Mouse (Mus musculus) neural tube, embryonic 14.5 days (tissue): Measurements from ENCODE around the gene Serpina1e. TPM values are rescaled to one million over a fixed set of nuclear protein-coding genes. Genes with fewer than 3 reads are reported as not detected.
"Not testable (repeated sequence)": the region's sequence is repeated elsewhere in the genome, so short reads cannot be mapped to it uniquely, and the experiment has no call there.

Source experiments
- ATAC-seq: fragments of 200-750 bp; cut with Nextera tagmentation; 2 replicates; pipeline ENCODE4 v1.8.0; 2017; ENCODE audit warnings: low read depth, mild to moderate bottlenecking, moderate TSS enrichment, moderate library complexity
- H3K27ac ChIP-seq: fragments of 300-500 bp; sonication (generic); 2 replicates; pipeline ENCODE4 v1.5.1; 2014; ENCODE audit warnings: low read depth, mild to moderate bottlenecking, control low read depth, low read length, moderate library complexity, mixed read lengths
- H3K27me3 ChIP-seq: fragments of 300-500 bp; sonication (generic); 2 replicates; pipeline ENCODE4 v1.6.1; 2014; ENCODE audit warnings: low read length; ENCODE audit not compliant: control insufficient read depth, insufficient read depth
- H3K36me3 ChIP-seq: fragments of 300-500 bp; sonication (generic); 2 replicates; pipeline ENCODE4 v1.6.1; 2014; ENCODE audit warnings: low read length, mixed read lengths; ENCODE audit not compliant: control insufficient read depth, insufficient read depth
- H3K4me1 ChIP-seq: fragments of 300-500 bp; sonication (generic); 2 replicates; pipeline ENCODE4 v1.6.1; 2014; ENCODE audit warnings: low read length; ENCODE audit not compliant: control insufficient read depth, insufficient read depth
- H3K4me2 ChIP-seq: fragments of 300-500 bp; sonication (generic); 2 replicates; pipeline ENCODE4 v1.6.1; 2014; ENCODE audit warnings: mild to moderate bottlenecking, low read depth, low read length, control low read depth
- H3K4me3 ChIP-seq: fragments of 300-500 bp; sonication (generic); 2 replicates; pipeline ENCODE4 v1.5.1; 2014; ENCODE audit warnings: low read depth, low read length, control low read depth, mixed read lengths
- H3K9ac ChIP-seq: fragments of 300-500 bp; sonication (generic); replicated peaks from 2 replicates; pipeline ENCODE4 v1.6.1; 2014; ENCODE audit warnings: low read depth, mild to moderate bottlenecking, control low read depth, low read length, mixed read lengths
- H3K9me3 ChIP-seq: fragments of 300-500 bp; sonication (generic); 2 replicates; pipeline ENCODE4 v1.6.1; 2016; ENCODE audit warnings: low read length; ENCODE audit not compliant: control insufficient read depth
- WGBS: fragments of 180-500 bp; shearing (Covaris S2); extraction: QIAGEN DNeasy Blood & Tissue Kit; methylation state at CpG from one replicate; pipeline ENCODE4 v1.1.7; 2014; 5-methylcytosine and 5-hydroxymethylcytosine counted together
- polyA plus RNA-seq: library from polyadenylated mRNA; unstranded; fragments of >200 nt; fragmentation: Nextera tagmentation; extraction: Ambion mirVana; gene quantifications from 2 replicates; pipeline ENCODE4 v1.2.1, GENCODE M21; 2014

Serpina1e gene
- polyA plus RNA-seq, 1 experiment from 2014 or later, result not detected

DNA sequence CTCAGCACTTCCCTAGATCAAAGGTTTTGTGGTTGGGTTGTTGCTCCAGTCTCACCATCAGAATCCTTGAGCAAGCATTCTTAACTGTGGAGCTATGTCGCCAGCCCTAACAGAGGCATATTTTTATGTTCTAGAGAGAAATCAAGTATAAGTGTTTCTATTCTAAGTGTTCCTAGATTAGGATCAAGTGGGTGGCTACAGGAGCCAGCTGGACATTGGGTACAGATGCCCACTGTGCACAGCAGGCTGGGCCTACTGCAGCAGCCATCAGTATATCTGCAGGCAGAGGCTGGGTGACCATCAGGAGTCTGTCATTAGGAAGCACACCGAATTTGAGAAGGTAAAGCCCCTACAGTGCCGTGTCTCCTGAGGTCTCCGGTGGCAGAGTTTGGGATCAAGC, 12.3 kb upstream of the Serpina1e start:
- no peak overlapping the region for H3K4me3 ChIP-seq
- H3K9ac ChIP-seq, result no peak overlapping the region
- 91% methylated on average over 4 of the region's 4 CpGs for WGBS
- H3K4me1 ChIP-seq, result no peaks in the 10 kb centered on the region
- no peak overlapping the region for H3K27ac ChIP-seq
- ATAC-seq, result no peak
- no peaks in the 10 kb centered on the region for H3K27me3 ChIP-seq
- no peak overlapping the region for H3K4me2 ChIP-seq
- H3K36me3 ChIP-seq, result no peaks in the 10 kb centered on the region
- H3K9me3 ChIP-seq, result no peaks in the 10 kb centered on the region

DNA sequence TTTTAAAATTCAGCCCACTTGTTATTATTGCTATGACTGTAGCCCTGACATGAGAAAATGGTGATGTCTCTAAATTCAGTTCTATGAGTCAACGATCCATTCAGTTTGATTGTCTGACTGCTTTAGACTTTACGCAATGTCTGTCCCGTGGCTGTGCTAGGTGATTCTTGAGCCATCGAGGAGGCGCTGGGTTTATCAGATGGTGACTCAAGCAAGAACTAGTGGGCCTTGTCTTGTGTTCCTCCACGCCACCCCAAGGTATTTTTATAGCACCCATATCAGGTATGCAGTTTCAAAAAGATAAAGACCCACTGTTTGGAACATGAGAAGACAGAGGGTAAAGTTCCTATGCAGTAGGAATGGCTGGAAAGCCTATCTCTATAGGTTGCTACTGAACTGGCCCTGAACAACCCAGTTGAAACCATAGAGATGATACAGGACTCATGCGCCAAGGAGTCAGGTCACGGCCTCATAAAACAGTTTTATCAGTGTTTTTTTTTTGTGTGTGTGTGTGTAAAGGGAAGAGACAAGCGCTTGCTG, 10.9 kb upstream of the Serpina1e start:
- H3K4me1 ChIP-seq, result no peaks in the 10 kb centered on the region
- WGBS, result 94% methylated on average over 9 of the region's 9 CpGs
- H3K4me2 ChIP-seq, result no peak overlapping the region
- H3K27ac ChIP-seq, result no peak overlapping the region
- ATAC-seq, result no peak
- no peak overlapping the region for H3K4me3 ChIP-seq
- H3K36me3 ChIP-seq, result no peaks in the 10 kb centered on the region
- H3K9me3 ChIP-seq, result no peaks in the 10 kb centered on the region
- H3K9ac ChIP-seq, result no peak overlapping the region
- H3K27me3 ChIP-seq, result no peaks in the 10 kb centered on the region

DNA sequence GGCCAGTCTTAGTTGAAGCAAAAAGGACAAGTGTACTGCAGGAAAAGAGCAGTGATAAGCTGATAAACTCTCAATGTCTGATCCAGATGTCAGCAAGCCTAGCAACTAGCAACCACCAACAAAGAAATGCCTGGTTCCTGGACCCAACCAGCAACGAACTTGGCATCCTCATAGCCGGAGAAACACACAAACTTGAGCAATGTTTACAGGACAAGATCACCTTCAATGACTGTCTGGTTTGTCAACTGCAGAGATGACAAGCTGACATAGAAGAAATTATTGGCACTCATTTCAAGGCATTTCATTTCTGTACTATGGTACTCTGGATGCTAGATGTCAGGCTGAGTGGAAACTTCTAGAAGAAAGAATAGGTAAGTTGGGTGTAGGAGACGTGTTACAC, 8.0 kb upstream of the Serpina1e start:
- Histone ChIP-seq H3K4me1 (no peaks in the 10 kb centered on the region), H3K36me3 (no peaks in the 10 kb centered on the region), H3K4me2 (no peak overlapping the region), H3K27me3 (no peaks in the 10 kb centered on the region), H3K4me3 (no peak overlapping the region), H3K27ac (no peak overlapping the region), H3K9ac (no peak overlapping the region), H3K9me3 (no peaks in the 10 kb centered on the region)
- 84% methylated on average over 3 of the region's 3 CpGs for WGBS
- ATAC-seq, result no peak

DNA sequence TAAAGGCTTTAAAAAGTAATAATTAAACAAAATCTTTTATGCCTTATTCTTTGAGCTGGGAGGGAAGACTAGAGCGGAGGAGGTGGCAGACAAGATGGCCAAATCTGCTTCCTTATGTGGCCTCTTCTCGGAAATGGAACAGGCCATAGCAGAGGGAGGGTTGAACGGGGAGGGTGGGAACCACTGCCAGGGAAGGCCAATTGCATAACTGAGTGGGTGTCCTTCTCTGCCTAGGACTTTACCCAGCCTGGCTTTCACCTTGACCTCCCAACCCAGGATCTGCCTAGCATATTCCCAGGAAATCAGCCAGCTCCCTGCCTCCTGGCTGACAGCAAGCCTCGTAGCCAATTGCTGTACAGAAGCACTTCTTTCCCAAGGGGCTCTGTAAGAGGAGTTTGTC, 4.5 kb upstream of the Serpina1e start:
- Histone ChIP-seq H3K27me3 (no peaks in the 10 kb centered on the region), H3K9me3 (no peaks in the 10 kb centered on the region), H3K4me2 (no peak overlapping the region), H3K4me3 (no peak overlapping the region), H3K9ac (no peak overlapping the region), H3K36me3 (no peaks in the 10 kb centered on the region), H3K27ac (no peak overlapping the region), H3K4me1 (no peaks in the 10 kb centered on the region)
- ATAC-seq, result no peak
- 88% methylated on average over 4 of the region's 4 CpGs for WGBS

DNA sequence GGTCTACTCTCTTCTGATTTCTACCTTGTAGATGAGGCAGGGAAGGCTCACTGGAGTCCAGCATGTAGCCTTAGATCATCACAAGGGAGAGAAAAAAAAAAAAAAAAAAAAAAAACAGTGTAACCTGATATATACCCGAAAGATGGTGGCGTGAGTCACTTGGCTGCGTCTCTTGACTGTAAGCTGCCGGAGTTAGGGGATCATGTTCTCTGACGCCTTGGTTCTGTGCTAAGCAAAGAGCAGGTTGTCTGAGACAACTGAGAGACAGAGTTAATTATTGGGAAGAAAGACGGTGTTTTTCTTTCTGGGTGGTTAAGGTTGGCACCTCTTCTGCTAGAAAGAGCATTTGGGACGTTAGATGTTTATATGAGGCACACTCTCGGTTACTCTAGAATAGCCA, 4.1 kb upstream of the Serpina1e start:
- no peak overlapping the region for H3K9ac ChIP-seq
- H3K36me3 ChIP-seq, result no peaks in the 10 kb centered on the region
- no peak overlapping the region for H3K27ac ChIP-seq
- H3K4me1 ChIP-seq, result no peaks in the 10 kb centered on the region
- H3K27me3 ChIP-seq, result no peaks in the 10 kb centered on the region
- ATAC-seq, result no peak
- no peaks in the 10 kb centered on the region for H3K9me3 ChIP-seq
- no peak overlapping the region for H3K4me3 ChIP-seq
- WGBS, result 90% methylated on average over 8 of the region's 8 CpGs
- H3K4me2 ChIP-seq, result no peak overlapping the region

DNA sequence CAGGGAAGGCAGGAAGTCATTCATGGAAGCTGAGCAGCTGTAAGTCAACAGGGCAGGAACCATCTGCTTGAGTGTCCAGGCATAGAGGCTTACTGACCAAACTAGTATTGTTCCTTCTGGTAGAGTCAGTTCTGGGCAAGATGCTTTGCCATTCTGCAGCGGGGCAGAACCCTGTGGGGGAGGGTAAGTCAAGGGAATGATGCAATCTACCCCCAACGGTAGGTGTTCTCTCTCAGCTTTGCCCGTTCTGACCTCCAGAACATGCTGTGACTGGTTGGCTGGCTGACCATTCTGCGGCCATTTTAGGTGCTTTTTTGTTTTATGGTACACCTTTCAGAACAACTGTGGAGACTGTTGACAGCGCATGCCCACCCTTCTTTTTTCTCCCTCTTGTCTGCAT, 3.6 kb upstream of the Serpina1e start:
- WGBS, result 85% methylated on average over 5 of the region's 5 CpGs

DNA sequence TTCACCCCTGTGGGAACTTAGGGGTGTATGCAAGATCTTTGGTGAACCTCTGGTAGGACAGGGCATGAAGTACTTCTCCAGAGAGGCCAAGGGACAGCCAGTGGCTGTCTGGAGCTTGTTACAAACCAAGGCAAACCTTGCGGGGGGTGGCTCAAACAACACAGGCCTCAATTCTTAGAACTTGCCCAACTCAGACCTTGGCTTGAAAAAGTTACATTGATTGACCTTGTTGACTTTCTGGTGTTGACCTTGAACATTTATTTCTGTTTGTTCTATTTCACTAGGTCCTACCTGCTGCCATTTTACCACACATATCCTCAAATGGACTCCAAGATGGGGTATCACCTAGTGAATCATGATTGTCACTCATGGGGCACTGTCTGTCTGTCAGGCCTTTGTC, 2.9 kb upstream of the Serpina1e start:
- no peak overlapping the region for H3K9ac ChIP-seq
- H3K27ac ChIP-seq, result no peak overlapping the region
- no peaks in the 10 kb centered on the region for H3K36me3 ChIP-seq
- ATAC-seq, result no peak
- H3K4me1 ChIP-seq, result no peaks in the 10 kb centered on the region
- no peak overlapping the region for H3K4me2 ChIP-seq
- no peaks in the 10 kb centered on the region for H3K27me3 ChIP-seq
- H3K4me3 ChIP-seq, result no peak overlapping the region
- 95% methylated on average over 1 of the region's 1 CpGs for WGBS
- H3K9me3 ChIP-seq, result no peaks in the 10 kb centered on the region

More for the DNA sequence above, 3.6 kb upstream of the Serpina1e start:
- ATAC-seq, result no peak
- H3K4me1 ChIP-seq, result no peaks in the 10 kb centered on the region
- no peak overlapping the region for H3K4me3 ChIP-seq
- H3K36me3 ChIP-seq, result no peaks in the 10 kb centered on the region
- H3K4me2 ChIP-seq, result no peak overlapping the region
- H3K9ac ChIP-seq, result no peak overlapping the region
- no peaks in the 10 kb centered on the region for H3K9me3 ChIP-seq
- H3K27me3 ChIP-seq, result no peaks in the 10 kb centered on the region
- H3K27ac ChIP-seq, result no peak overlapping the region

DNA sequence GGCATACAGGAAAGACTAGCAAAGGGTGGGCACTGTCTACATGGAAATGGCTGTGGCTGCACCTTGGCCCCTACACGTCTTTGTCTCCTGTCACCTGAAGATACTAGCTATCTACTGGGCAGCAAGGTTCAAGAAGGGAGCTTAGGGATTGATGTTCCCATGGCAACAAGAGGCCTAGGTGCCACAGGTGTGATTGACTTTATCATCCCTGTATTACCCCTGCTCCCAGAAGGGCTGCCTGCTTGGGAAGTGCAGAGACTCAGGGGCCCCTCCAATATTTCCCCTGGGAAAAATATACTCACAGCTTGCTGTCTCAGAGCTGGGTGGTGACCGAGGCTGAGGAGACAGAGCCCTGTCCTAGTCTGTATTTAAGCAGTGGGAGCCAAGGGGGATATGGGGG, 2.2 kb downstream of the Serpina1e start:
- not testable (repeated sequence) for H3K4me2 ChIP-seq, H3K9me3 ChIP-seq, H3K27me3 ChIP-seq, H3K4me1 ChIP-seq, H3K4me3 ChIP-seq, H3K9ac ChIP-seq, H3K27ac ChIP-seq, H3K36me3 ChIP-seq, ATAC-seq
- WGBS, result 83% methylated on average over 2 of the region's 2 CpGs

DNA sequence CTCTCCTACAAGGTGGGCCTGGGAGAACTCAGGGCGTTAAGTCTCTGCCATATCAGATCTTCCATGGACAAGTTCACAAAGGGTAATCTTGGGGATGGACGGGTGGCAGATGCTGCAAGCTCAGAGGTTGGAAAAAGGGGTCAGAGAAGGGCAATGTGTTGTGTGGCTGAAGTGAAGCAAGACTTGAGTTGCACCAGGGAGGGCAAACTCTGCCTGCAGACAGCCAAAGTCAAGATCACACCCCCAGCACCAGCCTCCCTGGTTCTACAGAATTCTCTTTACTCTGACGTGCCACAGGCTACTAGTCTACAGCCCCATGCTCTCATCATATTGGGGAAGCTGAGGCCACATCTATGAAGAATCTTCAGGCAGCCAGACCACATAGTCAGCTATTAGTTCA, 5.8 kb downstream of the Serpina1e start:
- not testable (repeated sequence) for H3K27ac ChIP-seq, ATAC-seq, H3K9ac ChIP-seq, H3K36me3 ChIP-seq, H3K4me2 ChIP-seq, H3K27me3 ChIP-seq, H3K9me3 ChIP-seq, H3K4me1 ChIP-seq, H3K4me3 ChIP-seq
- WGBS, result 82% methylated on average over 3 of the region's 3 CpGs

DNA sequence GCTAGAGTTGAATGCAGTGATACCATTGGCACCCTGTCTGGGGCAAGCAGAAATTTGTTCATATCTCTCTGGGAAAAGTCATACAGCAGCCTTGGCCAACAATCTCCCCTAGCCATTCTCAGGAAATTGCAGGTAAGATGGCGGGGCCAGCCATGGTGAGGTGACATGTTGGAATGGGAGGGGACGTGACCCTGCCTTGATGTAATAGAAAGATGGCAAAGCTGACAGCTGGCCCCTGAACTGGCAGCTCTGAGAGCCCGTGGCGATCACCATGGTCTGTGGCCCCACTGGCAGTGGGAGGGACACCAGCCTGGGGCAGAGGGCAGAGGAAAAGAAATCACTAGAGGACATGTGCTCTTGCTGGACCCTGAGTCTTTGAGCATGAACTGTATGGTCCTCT, 12.5 kb downstream of the Serpina1e start:
- Histone ChIP-seq H3K4me2 (no peak overlapping the region), H3K27ac (no peak overlapping the region), H3K36me3 (no peaks in the 10 kb centered on the region), H3K9ac (no peak overlapping the region), H3K27me3 (no peaks in the 10 kb centered on the region), H3K4me3 (no peak overlapping the region), H3K4me1 (no peaks in the 10 kb centered on the region), H3K9me3 (no peaks in the 10 kb centered on the region)
- ATAC-seq, result no peak
- 88% methylated on average over 4 of the region's 4 CpGs for WGBS
